Mouse (Mus musculus) mouse trophoblast stem cell (cell line): Measurements from ENCODE around the gene Pard6b.

ENCODE experiments used
- in situ Hi-C, 2 experiments: fragments of 300-500 bp; cut with MseI, MboI; formaldehyde crosslinking; loops; 2 replicates in 1 of 2; 3 replicates in 1 of 2; pipeline ENCODE4 v1.15.1; 2025

The Pard6b gene

GRCm38 (mm10) chr2:168059200-168059790 lies 21.5 kb upstream of the Pard6b start:
- in situ Hi-C loops = no loop called here

GRCm38 (mm10) chr2:168063712-168064111 lies 17.1 kb upstream of the Pard6b start:
- in situ Hi-C loops = no loop called here

GRCm38 (mm10) chr2:168065511-168065910 lies 15.3 kb upstream of the Pard6b start:
- in situ Hi-C loops = no loop called here

GRCm38 (mm10) chr2:168066783-168067182 lies 14.0 kb upstream of the Pard6b start:
- in situ Hi-C loops = no loop called here

- in situ Hi-C loops = no loop called here
These were observed 10.4 kb upstream of the Pard6b start for GRCm38 (mm10) chr2:168070425-168070824.

- in situ Hi-C loops = no loop called here
These were observed 8.2 kb upstream of the Pard6b start for GRCm38 (mm10) chr2:168072436-168073131.

GRCm38 (mm10) chr2:168073722-168074121 lies 7.1 kb upstream of the Pard6b start:
- in situ Hi-C loops = no loop called here

- in situ Hi-C loops = no loop called here
These were observed 6.3 kb upstream of the Pard6b start for GRCm38 (mm10) chr2:168074457-168074856.

- in situ Hi-C loops = no loop called here
These were observed 3.8 kb upstream of the Pard6b start for GRCm38 (mm10) chr2:168076840-168077576.

- in situ Hi-C loops = no loop called here
These were observed 2.5 kb upstream of the Pard6b start for GRCm38 (mm10) chr2:168078107-168078830.

- in situ Hi-C loops = no loop called here
These were observed 612 bp downstream of the Pard6b start for GRCm38 (mm10) chr2:168081299-168081932.

- in situ Hi-C loops = no loop called here
These were observed 1.1 kb downstream of the Pard6b start for GRCm38 (mm10) chr2:168081933-168082306.

- in situ Hi-C loops = no loop called here
These were observed 2.8 kb downstream of the Pard6b start for GRCm38 (mm10) chr2:168083593-168083992.

- in situ Hi-C loops = no loop called here
These were observed 3.4 kb downstream of the Pard6b start for GRCm38 (mm10) chr2:168084228-168084627.

- in situ Hi-C loops = no loop called here
These were observed 4.9 kb downstream of the Pard6b start for GRCm38 (mm10) chr2:168085621-168086265.

- in situ Hi-C loops = no loop called here
These were observed 5.5 kb downstream of the Pard6b start for GRCm38 (mm10) chr2:168086318-168086717.

- in situ Hi-C loops = no loop called here
These were observed 6.0 kb downstream of the Pard6b start for GRCm38 (mm10) chr2:168086839-168087238.

GRCm38 (mm10) chr2:168091560-168091959 lies 10.8 kb downstream of the Pard6b start:
- in situ Hi-C loops = no loop called here

- in situ Hi-C loops = no loop called here
These were observed 12.3 kb downstream of the Pard6b start for GRCm38 (mm10) chr2:168093077-168093476.

- in situ Hi-C loops = no loop called here
These were observed 14.3 kb downstream of the Pard6b start for GRCm38 (mm10) chr2:168095077-168095476.

- in situ Hi-C loops = no loop called here
These were observed 15.7 kb downstream of the Pard6b start for GRCm38 (mm10) chr2:168096487-168096886.
